Mouse (Mus musculus) gastrocnemius, postnatal 14 days (tissue): ENCODE results near the gene Oxsr1. TPM values are rescaled to one million over a fixed set of nuclear protein-coding genes. Genes with fewer than 3 reads are reported as not detected.

Experiments
- DNase-seq: peaks from one replicate; pipeline ENCODE4 v3.0.0; 2021; ENCODE audit warnings: mixed read lengths
- intact Hi-C: fragments of 180-260 bp; cut with DNase I; formaldehyde crosslinking; loops from one replicate; pipeline ENCODE4 v1.15.1; 2025; ENCODE audit warnings: low total_unique reads
- total RNA-seq, 2 experiments: library from RNA; stranded (reverse); gene quantifications; 2 replicates each; pipeline ENCODE4 v1.2.3; 2021

Oxsr1 gene
- total RNA-seq, 2 experiments from 2014 or later, result 31.1 to 34.4 TPM

- intact Hi-C loops, result no loop called here
- DNase-seq, result no peak
These were observed 18.0 kb upstream of the Oxsr1 start for GRCm38 (mm10) chr9:119340212-119340580.

- intact Hi-C loops, result no loop called here
- DNase-seq, result peak; percentile 67
These were observed 17.5 kb upstream of the Oxsr1 start, which contains the start of gene Acaa1a for GRCm38 (mm10) chr9:119339558-119340211. Gene Acaa1a (plus strand): TSS chr9:119339676.

GRCm38 (mm10) chr9:119339106-119339505 lies 16.9 kb upstream of the Oxsr1 start:
- intact Hi-C loops, result no loop called here

GRCm38 (mm10) chr9:119338350-119338749 lies 16.1 kb upstream of the Oxsr1 start:
- no peak for DNase-seq
- intact Hi-C loops, result no loop called here

More at GRCm38 (mm10) chr9:119339106-119339505, 16.9 kb upstream of the Oxsr1 start:
- DNase-seq, result no peak

DNA sequence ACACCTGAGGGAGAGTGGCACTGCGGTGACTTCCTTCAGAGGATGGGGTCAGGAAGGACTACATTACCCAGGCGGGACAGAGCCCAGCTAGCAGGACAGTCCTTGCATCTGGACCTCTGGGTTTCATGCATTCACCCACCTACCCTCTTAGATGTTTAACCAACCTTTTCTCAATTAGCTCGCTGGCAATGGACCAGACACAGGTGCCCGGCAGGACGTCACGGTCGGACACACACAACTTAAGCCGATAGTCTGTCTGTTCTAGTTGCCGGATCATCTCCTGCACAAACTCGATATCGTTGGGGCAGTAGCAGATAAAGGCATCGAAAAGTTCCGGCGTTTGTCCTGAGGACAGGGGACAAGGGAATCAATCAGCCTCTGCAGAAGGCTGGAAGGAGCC lies 15.6 kb upstream of the Oxsr1 start:
- intact Hi-C loops, result no loop called here
- no peak for DNase-seq

GRCm38 (mm10) chr9:119335571-119335970 lies 13.3 kb upstream of the Oxsr1 start:
- intact Hi-C loops, result no loop called here
- no peak for DNase-seq

DNA sequence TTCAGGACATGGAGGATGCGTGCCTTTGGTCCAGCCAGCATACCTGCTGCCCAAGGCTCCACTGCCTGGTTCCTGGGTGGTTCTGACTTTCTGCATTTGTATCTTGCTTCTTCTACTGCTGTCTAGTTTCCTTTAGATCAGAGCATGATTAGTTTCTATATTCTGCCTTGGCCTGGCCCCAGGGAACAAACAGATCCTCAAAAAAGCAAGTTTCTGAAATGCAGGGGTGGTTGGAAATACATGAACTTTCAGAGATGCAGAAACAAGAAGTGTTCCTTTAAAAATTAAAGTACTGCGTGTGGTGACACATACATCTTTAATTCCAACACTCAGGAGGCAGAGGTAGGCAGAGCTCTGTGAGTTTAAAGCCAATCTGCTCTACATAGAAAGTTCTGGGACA lies 12.6 kb upstream of the Oxsr1 start:
- intact Hi-C loops, result no loop called here
- no peak for DNase-seq

GRCm38 (mm10) chr9:119334324-119334723 lies 12.1 kb upstream of the Oxsr1 start:
- peak; percentile 61 for DNase-seq
- intact Hi-C loops, result no loop called here

- intact Hi-C loops, result no loop called here
- no peak for DNase-seq
These were observed 8.1 kb upstream of the Oxsr1 start for GRCm38 (mm10) chr9:119330186-119330963.

DNA sequence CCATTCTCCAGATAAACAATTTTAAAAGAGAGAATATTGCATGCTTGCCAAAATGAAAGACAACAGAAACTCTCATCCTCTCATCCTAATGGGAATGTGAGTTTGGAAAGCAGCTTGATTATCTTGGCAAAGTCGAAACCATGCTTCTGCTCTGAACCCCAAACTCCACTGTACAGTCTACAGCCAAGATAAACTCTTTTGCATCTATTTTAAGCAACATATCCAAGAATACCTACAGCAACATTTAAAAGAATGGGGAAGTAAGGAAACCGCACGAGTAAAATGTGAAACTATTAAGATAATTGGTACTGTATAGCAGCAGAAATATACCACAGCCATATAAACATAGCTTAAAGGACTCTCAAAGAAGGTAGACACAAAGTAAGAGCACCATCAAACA lies 6.3 kb upstream of the Oxsr1 start:
- no peak for DNase-seq
- intact Hi-C loops, result no loop called here

DNA sequence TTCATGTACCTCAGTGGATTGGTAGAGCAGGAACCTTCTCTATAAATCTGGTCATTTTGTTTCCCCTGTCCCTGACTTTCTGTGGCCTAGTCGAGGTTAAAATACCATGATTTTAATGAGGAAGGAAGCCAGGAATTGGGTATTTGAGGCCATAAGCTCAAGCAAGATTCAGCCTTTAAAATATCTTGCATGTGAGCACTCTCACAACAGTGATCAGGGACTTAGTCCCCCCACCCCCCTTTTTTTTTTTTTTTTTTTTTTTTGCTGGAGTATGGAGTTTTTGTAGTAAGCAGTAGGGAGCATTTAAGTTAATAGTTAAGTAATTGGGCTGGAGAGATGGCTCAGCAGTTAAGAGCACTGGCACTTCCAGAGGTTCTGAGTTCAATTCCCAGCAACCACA lies 1.9 kb upstream of the Oxsr1 start:
- no peak for DNase-seq
- intact Hi-C loops, result no loop called here

GRCm38 (mm10) chr9:119323260-119323645 lies 1.0 kb upstream of the Oxsr1 start:
- no peak for DNase-seq
- intact Hi-C loops, result no loop called here

GRCm38 (mm10) chr9:119321392-119322229 lies 616 bp downstream of the Oxsr1 start:
- intact Hi-C loops, result no loop called here
- no peak for DNase-seq

- intact Hi-C loops, result no loop called here
- DNase-seq, result no peak
These were observed 1.3 kb downstream of the Oxsr1 start for GRCm38 (mm10) chr9:119320946-119321345.

DNA sequence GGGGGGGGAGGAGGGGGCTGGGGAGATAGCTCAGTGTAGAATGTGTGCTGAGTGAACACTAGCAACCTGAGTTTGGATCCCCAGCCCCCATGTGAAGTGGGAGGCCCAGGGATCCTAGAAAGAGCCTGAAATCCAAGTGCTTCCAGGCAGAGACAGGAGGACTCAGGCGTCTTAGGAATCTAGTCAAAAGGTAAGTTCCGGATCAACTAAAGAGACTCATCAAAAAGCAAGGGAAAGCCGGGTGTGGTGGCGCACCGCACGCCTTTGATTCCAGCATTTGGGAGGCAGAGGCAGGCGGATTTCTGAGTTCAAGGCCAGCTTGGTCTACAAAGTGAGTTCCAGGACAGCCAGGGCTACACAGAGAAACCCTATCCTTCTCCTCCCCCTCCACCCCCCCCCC lies 1.8 kb downstream of the Oxsr1 start:
- intact Hi-C loops, result no loop called here
- DNase-seq, result no peak

GRCm38 (mm10) chr9:119318891-119319290 lies 3.3 kb downstream of the Oxsr1 start:
- DNase-seq, result no peak
- intact Hi-C loops, result no loop called here

GRCm38 (mm10) chr9:119313096-119313495 lies 9.1 kb downstream of the Oxsr1 start:
- intact Hi-C loops, result no loop called here
- DNase-seq, result no peak

DNA sequence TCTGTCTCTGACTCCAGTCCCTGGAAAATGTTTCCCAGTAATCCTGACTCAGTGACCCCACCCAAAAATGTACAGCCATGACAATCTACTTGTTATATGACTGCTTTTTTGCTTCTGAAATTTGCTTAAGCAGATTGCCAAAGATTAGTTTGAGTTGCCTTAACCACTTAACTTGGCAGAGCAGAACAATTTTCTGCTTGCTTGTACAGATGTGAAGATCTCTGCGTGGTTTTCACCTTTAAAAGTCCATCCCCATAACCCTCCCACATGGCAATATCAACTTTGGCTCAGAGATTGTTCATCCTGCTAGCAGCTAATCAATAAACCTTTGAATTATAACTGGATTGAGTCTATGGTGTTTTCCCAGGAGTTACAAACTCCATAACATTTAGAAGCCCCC lies 13.2 kb downstream of the Oxsr1 start:
- no peak for DNase-seq
- intact Hi-C loops, result no loop called here

DNA sequence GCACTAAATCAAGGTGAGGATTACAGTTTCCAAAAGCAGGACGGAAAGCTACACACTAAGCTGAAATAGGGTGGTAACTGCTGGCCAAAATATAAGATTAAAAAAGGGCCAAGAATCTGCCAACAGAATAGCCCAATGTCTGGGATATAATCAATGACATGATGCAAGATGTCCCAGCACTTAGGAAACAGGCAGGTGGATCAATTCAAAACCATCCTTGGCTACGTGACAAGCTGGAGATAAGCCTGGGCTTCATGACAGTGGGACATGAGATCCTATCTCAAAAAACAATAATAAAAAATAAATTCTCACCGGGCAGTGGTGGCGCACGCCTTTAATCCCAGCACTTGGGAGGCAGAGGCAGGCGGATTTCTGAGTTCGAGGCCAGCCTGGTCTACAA lies 16.4 kb downstream of the Oxsr1 start:
- DNase-seq, result no peak
- intact Hi-C loops, result no loop called here

DNA sequence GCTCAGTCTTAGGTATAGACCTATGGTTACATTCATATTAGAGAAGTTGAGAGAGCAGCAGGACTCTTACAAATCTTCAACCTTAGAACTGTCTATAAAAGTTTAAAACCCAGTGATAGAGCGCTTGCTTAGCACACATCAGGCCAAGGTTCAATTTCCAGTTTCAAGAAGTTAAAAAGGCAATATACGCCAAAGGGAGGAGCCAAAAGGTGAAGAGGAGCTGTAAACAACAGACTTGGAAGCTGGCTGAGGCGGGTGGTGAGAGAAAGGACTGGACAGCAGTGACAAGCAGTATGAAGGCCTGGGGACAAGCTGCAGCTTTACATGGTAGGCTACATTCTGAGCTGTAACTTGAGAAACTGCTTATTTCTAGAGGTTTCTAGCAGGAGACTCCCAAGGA lies 23.7 kb downstream of the Oxsr1 start:
- no peak for DNase-seq
- intact Hi-C loops, result no loop called here
